Mouse (Mus musculus) heart, postnatal 36 days (tissue): Measurements from ENCODE around the gene Nxph4. TPM values are rescaled to one million over a fixed set of nuclear protein-coding genes. Genes with fewer than 3 reads are reported as not detected.
A peak's percentile ranks its signal among the peaks of the same experiment; 100 is the strongest.

Experiments
- DNase-seq, 2 experiments: peaks; one replicate each; pipeline ENCODE4 v3.0.0; 2021 to 2022
- intact Hi-C: fragments of 180-260 bp; cut with DNase I; formaldehyde crosslinking; loops from one replicate; pipeline ENCODE4 v1.15.1; 2025
- total RNA-seq, 2 experiments: library from RNA; stranded (reverse); gene quantifications; 2 replicates each; pipeline ENCODE4 v1.2.3; 2021

Nxph4 gene
- total RNA-seq, 2 experiments from 2014 or later = 0.28 to 0.41 TPM

DNA sequence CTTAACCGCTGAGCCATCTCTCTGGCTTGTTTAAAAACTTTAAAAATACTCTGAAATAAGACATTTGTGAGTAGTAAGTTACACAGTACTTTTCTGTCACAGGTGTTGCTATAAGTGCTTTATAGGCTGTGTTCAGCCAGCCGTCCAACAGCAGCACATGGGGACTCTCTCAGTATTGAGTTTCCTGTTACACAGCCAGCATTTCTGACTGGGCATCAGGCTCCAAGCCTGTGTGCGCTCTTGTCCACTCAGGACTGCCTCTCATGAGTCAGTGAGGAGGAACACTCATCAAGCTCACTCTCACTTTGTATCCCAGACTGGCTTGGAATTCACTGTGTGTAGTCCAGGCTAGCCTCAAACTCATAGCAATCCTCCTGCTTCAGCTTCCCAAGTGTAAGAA, 38.2 kb downstream of the Nxph4 start:
- DNase-seq = no peak
- intact Hi-C loops = no loop called here

GRCm38 (mm10) chr10:127492118-127492517, 42.2 kb downstream of the Nxph4 start:
- DNase-seq = no peak
- intact Hi-C loops = no loop called here

- intact Hi-C loops = no loop called here
Observed at GRCm38 (mm10) chr10:127491128-127491512, 43.2 kb downstream of the Nxph4 start.

GRCm38 (mm10) chr10:127490160-127491127, 43.9 kb downstream of the Nxph4 start:
- intact Hi-C loops = no loop called here
- DNase-seq = no peak

More at GRCm38 (mm10) chr10:127491128-127491512, 43.2 kb downstream of the Nxph4 start:
- DNase-seq = no peak

DNA sequence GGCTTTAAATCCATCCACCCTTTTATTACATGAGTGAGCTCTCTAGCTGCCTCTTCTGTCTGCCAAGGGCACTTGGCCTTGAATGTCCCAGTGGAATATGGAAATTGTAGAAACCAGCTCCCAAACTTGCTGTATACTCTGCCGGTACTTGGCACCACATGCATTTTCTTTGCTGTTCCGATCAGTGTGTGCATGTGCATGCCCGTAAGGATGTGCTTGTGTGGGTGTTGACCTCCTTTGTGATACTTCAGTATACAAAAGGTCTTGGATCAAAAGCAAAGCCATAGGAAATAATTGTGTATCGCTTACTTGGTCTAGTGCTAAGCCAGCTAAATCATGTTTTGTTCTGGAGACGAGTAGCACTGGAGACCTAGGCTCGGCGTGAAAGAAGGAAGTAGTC, 45.5 kb downstream of the Nxph4 start:
- DNase-seq = no peak
- intact Hi-C loops = no loop called here

GRCm38 (mm10) chr10:127485235-127485634, 49.1 kb downstream of the Nxph4 start:
- no peak for DNase-seq
- intact Hi-C loops = no loop called here

GRCm38 (mm10) chr10:127480833-127481813, 53.2 kb downstream of the Nxph4 start:
- intact Hi-C loops = no loop called here

DNA sequence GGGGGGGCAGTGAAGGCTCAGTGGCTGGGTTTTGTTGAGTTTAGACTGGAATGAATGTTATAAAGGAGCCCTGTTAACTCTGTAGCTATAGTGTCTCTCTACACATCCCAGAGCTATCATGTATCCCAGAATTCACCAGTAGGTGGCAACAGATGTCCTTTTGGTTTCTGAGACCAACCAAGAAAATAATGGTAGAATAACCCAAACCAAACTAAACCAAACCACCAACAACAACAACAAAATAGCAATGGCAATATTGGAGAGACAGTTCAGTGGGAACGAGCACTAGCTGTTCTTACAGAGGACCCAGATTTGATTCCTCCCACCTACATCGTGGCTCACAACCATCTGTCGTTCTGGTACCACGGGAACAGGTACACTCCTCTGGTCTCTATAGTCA, 55.2 kb downstream of the Nxph4 start:
- intact Hi-C loops = no loop called here
- DNase-seq = no peak

More at GRCm38 (mm10) chr10:127480833-127481813, 53.2 kb downstream of the Nxph4 start:
- DNase-seq = peak; percentile 48 to 49

- DNase-seq = no peak
- intact Hi-C loops = no loop called here
Observed at GRCm38 (mm10) chr10:127477301-127477700, 57.1 kb downstream of the Nxph4 start.

DNA sequence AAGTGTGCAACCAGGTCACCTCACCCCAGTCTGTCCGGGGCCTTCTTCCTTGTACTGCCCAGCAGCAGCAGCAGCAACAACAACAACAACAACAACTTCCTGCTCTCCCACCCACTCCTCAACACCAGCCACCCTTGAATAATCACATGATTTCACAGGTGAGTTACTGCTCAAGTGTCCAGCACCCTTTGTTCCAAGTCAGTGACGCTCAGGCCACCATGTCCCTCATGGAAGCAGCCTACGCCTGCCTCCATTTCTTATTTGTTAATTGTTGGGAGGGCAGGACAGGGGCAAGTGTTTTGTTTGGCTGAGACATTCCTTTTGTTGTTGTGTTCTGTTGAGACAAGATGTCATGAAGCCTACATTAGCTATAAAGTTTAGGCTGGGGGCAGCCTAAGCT, 57.8 kb downstream of the Nxph4 start:
- intact Hi-C loops = no loop called here
- DNase-seq = no peak

Other genes with a start within 250 kb of the Nxph4 start
- gene Mbd6, start 245.5 kb downstream of the Nxph4 start, total RNA-seq = 10 to 100 TPM; 22.0 to 24.2 TPM
- 10 to 100 TPM; 41.0 to 46.4 TPM for gene Mars, start 222.8 kb downstream of the Nxph4 start, total RNA-seq
- gene Arhgap9, start 212.6 kb downstream of the Nxph4 start, total RNA-seq = 1 to 10 TPM; 3.1 to 3.6 TPM
- gene Gli1, start 192.6 kb downstream of the Nxph4 start, total RNA-seq = 1 to 10 TPM; 1.0 to 2.6 TPM
- not detected for gene Inhbe, start 180.1 kb downstream of the Nxph4 start, total RNA-seq
- gene Inhbc, start 164.1 kb downstream of the Nxph4 start, total RNA-seq = not detected
- 100 to 1,000 TPM; 150 to 169 TPM for gene R3hdm2, start 154.2 kb downstream of the Nxph4 start, total RNA-seq
- gene Stac3, start 32.9 kb downstream of the Nxph4 start, total RNA-seq = under 1 TPM; 0.51 to 0.64 TPM
- gene Ndufa4l2, start 19.6 kb downstream of the Nxph4 start, total RNA-seq = 10 to 100 TPM; 26.0 to 27.6 TPM
- gene Shmt2, start 12.1 kb downstream of the Nxph4 start, total RNA-seq = 10 to 100 TPM; 43.8 to 44.3 TPM
- gene Lrp1, start 86.6 kb upstream of the Nxph4 start, total RNA-seq = 10 to 100 TPM; 73.4 to 88.6 TPM
- 10 to 100 TPM; 42.3 to 46.0 TPM for gene Stat6, start 108.4 kb upstream of the Nxph4 start, total RNA-seq
- gene Nemp1, start 132.3 kb upstream of the Nxph4 start, total RNA-seq = 1 to 10 TPM; 2.7 to 4.5 TPM
- 1 to 10 TPM; 5.7 to 8.4 TPM for gene Nab2, start 134.0 kb upstream of the Nxph4 start, total RNA-seq
- gene Myo1a, start 170.6 kb upstream of the Nxph4 start, total RNA-seq = not detected
- gene Tac2, start 189.9 kb upstream of the Nxph4 start, total RNA-seq = not detected
- gene Zbtb39, start 205.0 kb upstream of the Nxph4 start, total RNA-seq = 1 to 10 TPM; 6.8 to 7.8 TPM
- 1 to 10 TPM; 3.5 to 4.0 TPM for gene Gpr182, start 217.2 kb upstream of the Nxph4 start, total RNA-seq
- gene Rdh1, start 225.2 kb upstream of the Nxph4 start, total RNA-seq = under 1 TPM in 1 of 2 experiments, not detected in 1; 0.08 TPM
- gene Rdh16f1, start 225.2 kb upstream of the Nxph4 start, total RNA-seq = under 1 TPM in 1 of 2 experiments, not detected in 1; 0.11 TPM
- gene Rdh9, start 241.8 kb upstream of the Nxph4 start, total RNA-seq = under 1 TPM in 1 of 2 experiments, not detected in 1; 0.36 TPM